7 mouse cellular contexts compared by ENCODE assay signal in the genomic region with DNA sequence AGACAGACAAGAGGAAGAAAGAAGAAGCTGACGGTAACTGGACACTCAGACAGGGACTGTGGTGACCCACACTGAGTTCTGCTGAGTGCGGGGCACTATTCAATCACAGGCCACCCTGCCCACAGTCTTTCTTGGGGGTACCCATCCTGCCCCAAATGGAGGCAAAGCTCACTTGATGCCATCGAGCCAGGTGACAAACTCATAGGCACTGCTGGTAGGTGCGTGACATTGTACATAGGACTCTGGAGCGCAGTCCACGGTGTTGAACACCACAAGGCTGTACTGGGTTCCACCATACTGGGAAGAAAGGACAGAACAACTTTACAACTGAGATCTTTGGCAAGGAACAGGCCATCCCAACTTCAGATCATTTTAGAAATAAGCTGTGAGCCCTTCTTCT. TPM values are rescaled to one million over a fixed set of nuclear protein-coding genes. Genes with fewer than 3 reads are reported as not detected.
DNase-seq lines count a peak whose midpoint lies in the region; ATAC-seq and TF ChIP-seq lines count a peak whose summit lies in the region.

No protein-coding gene starts in this region.

- peaks cover 13% of the 10 kb centered on the region for H3K4me1 ChIP-seq in testis, adult 2 months (ENCODE audit: control insufficient read depth, insufficient read depth, low read length)
- H3K4me1 ChIP-seq in forebrain, embryonic 13.5 days: peaks cover 53% of the 10 kb centered on the region
- peaks cover 32% of the 10 kb centered on the region for H3K4me1 ChIP-seq in limb, embryonic 13.5 days
- peaks cover 6% of the 10 kb centered on the region for H3K4me1 ChIP-seq in stomach, postnatal 0 days (replicated peaks; ENCODE audit: control insufficient read depth, insufficient read depth)

- TF ChIP-seq EP300 in stomach, postnatal 0 days (optimal IDR thresholded peaks at IDR 0.05): no peak

- H3K27ac ChIP-seq in testis, adult 2 months (ENCODE audit: control insufficient read depth, insufficient read depth, low read depth, low read length): peak overlapping the region; percentile 97
- H3K27ac ChIP-seq in forebrain, embryonic 13.5 days: peak overlapping the region; percentile 96
- peak overlapping the region; percentile 95; the same call in 1 of the 2 replicates for H3K27ac ChIP-seq in limb, embryonic 13.5 days
- H3K27ac ChIP-seq in stomach, postnatal 0 days (replicated peaks): peak overlapping the region; percentile 97

- H3K36me3 ChIP-seq in testis, adult 2 months (ENCODE audit: control insufficient read depth, insufficient read depth, low read length): no peaks in the 10 kb centered on the region
- H3K36me3 ChIP-seq in forebrain, embryonic 13.5 days (ENCODE audit: poor library complexity, severe bottlenecking): peaks cover 38% of the 10 kb centered on the region
- peaks cover 34% of the 10 kb centered on the region for H3K36me3 ChIP-seq in limb, embryonic 13.5 days
- H3K36me3 ChIP-seq in stomach, postnatal 0 days (ENCODE audit: control insufficient read depth, insufficient read depth, low read length): peaks cover 2% of the 10 kb centered on the region; the same call in 1 of the 2 replicates

- WGBS in forebrain, embryonic 13.5 days: 14% methylated on average over 6 of the region's 6 CpGs
- 30% methylated on average over 6 of the region's 6 CpGs for WGBS in limb, embryonic 13.5 days
- 12% methylated on average over 6 of the region's 6 CpGs for WGBS in stomach, postnatal 0 days

- ATAC-seq in forebrain, embryonic 13.5 days: no peak
- ATAC-seq in limb, embryonic 13.5 days (ENCODE audit: low FRiP score, low read depth): no peak
- ATAC-seq in stomach, postnatal 0 days (ENCODE audit: low FRiP score, low TSS enrichment): no peak

- TF ChIP-seq CTCF in testis, adult 2 months (IDR thresholded peaks at IDR 0.05; ENCODE audit: control insufficient read depth, insufficient read depth, insufficient replicate concordance, low read depth, low read length): no peak
- TF ChIP-seq CTCF in stomach, postnatal 0 days (IDR thresholded peaks at IDR 0.05; ENCODE audit: low read depth): no peak

- H3K4me2 ChIP-seq in forebrain, embryonic 13.5 days: peak overlapping the region; percentile 95
- peak overlapping the region; percentile 97 for H3K4me2 ChIP-seq in limb, embryonic 13.5 days (replicated peaks)
- peak overlapping the region; percentile 83 for H3K4me2 ChIP-seq in stomach, postnatal 0 days (replicated peaks; ENCODE audit: low read depth)

- peak overlapping the region; percentile 91 for H3K9ac ChIP-seq in forebrain, embryonic 13.5 days
- H3K9ac ChIP-seq in limb, embryonic 13.5 days: peak overlapping the region; percentile 95
- peak overlapping the region; percentile 87 for H3K9ac ChIP-seq in stomach, postnatal 0 days (ENCODE audit: low read length)

- H3K27me3 ChIP-seq in testis, adult 2 months (ENCODE audit: control insufficient read depth, insufficient read depth, low read length): no peaks in the 10 kb centered on the region
- no peaks in the 10 kb centered on the region for H3K27me3 ChIP-seq in forebrain, embryonic 13.5 days
- no peaks in the 10 kb centered on the region for H3K27me3 ChIP-seq in limb, embryonic 13.5 days
- H3K27me3 ChIP-seq in stomach, postnatal 0 days (ENCODE audit: control insufficient read depth, insufficient read depth, low read length): no peaks in the 10 kb centered on the region

- H3K4me3 ChIP-seq in testis, adult 2 months (ENCODE audit: control insufficient read depth, low read depth, low read length): peak overlapping the region; percentile 90
- H3K4me3 ChIP-seq in forebrain, embryonic 13.5 days: peak overlapping the region; percentile 85
- peak overlapping the region; percentile 88 for H3K4me3 ChIP-seq in limb, embryonic 13.5 days
- peak overlapping the region; percentile 75 for H3K4me3 ChIP-seq in stomach, postnatal 0 days (ENCODE audit: low read depth, low read length)

- no peak for TF ChIP-seq POLR2A in testis, adult 2 months (IDR thresholded peaks at IDR 0.05; ENCODE audit: control insufficient read depth, low read depth, low read length)

- no peaks in the 10 kb centered on the region for H3K9me3 ChIP-seq in forebrain, embryonic 13.5 days (replicated peaks)
- no peaks in the 10 kb centered on the region for H3K9me3 ChIP-seq in limb, embryonic 13.5 days
- H3K9me3 ChIP-seq in stomach, postnatal 0 days (ENCODE audit: control insufficient read depth, low read length): no peaks in the 10 kb centered on the region

- DNase-seq in testis, postnatal 14 days (ENCODE audit: low spot score): no peak
- no peak for DNase-seq in stomach, postnatal 0 days (ENCODE audit: low spot score)
- DNase-seq in spleen, postnatal 14 days (ENCODE audit: low spot score in 2 of 2): no peak
- DNase-seq in ovary, postnatal 10 days (ENCODE audit: low spot score): no peak

RNA-seq across cellular contexts. Expression of gene Med25, which starts 0.9 kb away (rescaled TPM):
- 143 and 206 TPM in 2 replicates for polyA plus RNA-seq in testis, adult 2 months (2012; rRNA removed)
- 145 and 165 TPM in 2 replicates for polyA plus RNA-seq in forebrain, embryonic 13.5 days (2015; fragmentation: Nextera tagmentation; extraction: Ambion mirVana)
- polyA plus RNA-seq in limb, embryonic 13.5 days (2015; fragmentation: Nextera tagmentation; extraction: Ambion mirVana): 118 and 119 TPM in 2 replicates
- 64.4 and 75.3 TPM in 2 replicates for polyA plus RNA-seq in stomach, postnatal 0 days (2015; fragmentation: Nextera tagmentation; extraction: Ambion mirVana)

RNA-seq across cellular contexts. Expression of gene Fuz, which starts 4.3 kb away (rescaled TPM):
- 39.2 and 40.0 TPM in 2 replicates for polyA plus RNA-seq in testis, adult 2 months (2012; rRNA removed)
- polyA plus RNA-seq in forebrain, embryonic 13.5 days (2015; fragmentation: Nextera tagmentation; extraction: Ambion mirVana): 24.7 and 27.7 TPM in 2 replicates
- 23.0 and 25.8 TPM in 2 replicates for polyA plus RNA-seq in limb, embryonic 13.5 days (2015; fragmentation: Nextera tagmentation; extraction: Ambion mirVana)
- 13.1 and 15.6 TPM in 2 replicates for polyA plus RNA-seq in stomach, postnatal 0 days (2015; fragmentation: Nextera tagmentation; extraction: Ambion mirVana)

RNA-seq across cellular contexts. Expression of gene Ptov1, which starts 22.0 kb away (rescaled TPM):
- polyA plus RNA-seq in testis, adult 2 months (2012; rRNA removed): 171 and 187 TPM in 2 replicates
- polyA plus RNA-seq in forebrain, embryonic 13.5 days (2015; fragmentation: Nextera tagmentation; extraction: Ambion mirVana): 558 and 574 TPM in 2 replicates
- 502 and 514 TPM in 2 replicates for polyA plus RNA-seq in limb, embryonic 13.5 days (2015; fragmentation: Nextera tagmentation; extraction: Ambion mirVana)
- 159 and 179 TPM in 2 replicates for polyA plus RNA-seq in stomach, postnatal 0 days (2015; fragmentation: Nextera tagmentation; extraction: Ambion mirVana)

RNA-seq across cellular contexts. Expression of gene Pnkp, which starts 34.7 kb away (rescaled TPM):
- 26.5 and 29.4 TPM in 2 replicates for polyA plus RNA-seq in testis, adult 2 months (2012; rRNA removed)
- 34.9 and 38.1 TPM in 2 replicates for polyA plus RNA-seq in forebrain, embryonic 13.5 days (2015; fragmentation: Nextera tagmentation; extraction: Ambion mirVana)
- 33.1 and 33.9 TPM in 2 replicates for polyA plus RNA-seq in limb, embryonic 13.5 days (2015; fragmentation: Nextera tagmentation; extraction: Ambion mirVana)
- polyA plus RNA-seq in stomach, postnatal 0 days (2015; fragmentation: Nextera tagmentation; extraction: Ambion mirVana): 23.5 and 25.7 TPM in 2 replicates

RNA-seq across cellular contexts. Expression of gene Ap2a1, which starts 37.7 kb away (rescaled TPM):
- 323 and 343 TPM in 2 replicates for polyA plus RNA-seq in testis, adult 2 months (2012; rRNA removed)
- 81.7 and 87.2 TPM in 2 replicates for polyA plus RNA-seq in forebrain, embryonic 13.5 days (2015; fragmentation: Nextera tagmentation; extraction: Ambion mirVana)
- polyA plus RNA-seq in limb, embryonic 13.5 days (2015; fragmentation: Nextera tagmentation; extraction: Ambion mirVana): 76.1 and 81.6 TPM in 2 replicates
- 29.3 and 33.9 TPM in 2 replicates for polyA plus RNA-seq in stomach, postnatal 0 days (2015; fragmentation: Nextera tagmentation; extraction: Ambion mirVana)
